Mouse (Mus musculus) CH12.LX (cell line): ENCODE measurements around the gene Phf5a.

Experiments
- CTCF ChIP-seq, 2 experiments: IDR thresholded peaks in 1 of 2; conservative IDR thresholded peaks in 1 of 2; 2 replicates each; pipeline ENCODE4 v1.5.1; 2011 to 2012; ENCODE audit warnings: low read depth in 2 of 2, low read length in 2 of 2, improper control_type of control experiment in 1 of 2, inconsistent platforms in 1 of 2, mild to moderate bottlenecking in 1 of 2, moderate library complexity in 1 of 2
- HCFC1 ChIP-seq: IDR thresholded peaks from 2 replicates; pipeline ENCODE4 v1.6.1; 2012; ENCODE audit warnings: low read depth, mild to moderate bottlenecking, inconsistent platforms, low read length, improper control_type of control experiment
- NELFE ChIP-seq: IDR thresholded peaks from 2 replicates; pipeline ENCODE4 v1.6.1; 2011; ENCODE audit warnings: low read depth, low read length, improper control_type of control experiment

- TF ChIP-seq NELFE (no peak), CTCF (conservative IDR thresholded peaks at IDR 0.05 in 1 of 2, IDR thresholded peaks at IDR 0.05 in 1 of 2; ENCODE audit: low read depth in 2 of 2, low read length in 2 of 2) (no peak), HCFC1 (no peak)
Measured at GRCm38 (mm10) chr15:81845724-81846123, 26.0 kb downstream of the Phf5a start.
